Mouse (Mus musculus) embryonic fibroblast, embryonic 13.5 days (primary cell): ENCODE data around the gene Pacs2. TPM values are rescaled to one million over a fixed set of nuclear protein-coding genes. Genes with fewer than 3 reads are reported as not detected.

Experiments used
- H3K27ac ChIP-seq: 2 replicates; pipeline ENCODE4 v1.5.1; 2012; ENCODE audit warnings: low read length, control low read depth, inconsistent platforms; ENCODE audit not compliant: insufficient read depth
- H3K4me1 ChIP-seq: 2 replicates; pipeline ENCODE4 v1.6.1; 2011; ENCODE audit warnings: low read length; ENCODE audit not compliant: control insufficient read depth, insufficient read depth
- H3K4me3 ChIP-seq: 2 replicates; pipeline ENCODE4 v1.5.1; 2011; ENCODE audit warnings: mild to moderate bottlenecking, control low read depth, low read length; ENCODE audit not compliant: insufficient read depth
- CTCF ChIP-seq: IDR thresholded peaks from 2 replicates; pipeline ENCODE4 v1.5.1; 2011; ENCODE audit warnings: mild to moderate bottlenecking, control low read depth, low read length, moderate library complexity, borderline replicate concordance; ENCODE audit not compliant: insufficient read depth
- POLR2A ChIP-seq: IDR thresholded peaks from 2 replicates; pipeline ENCODE4 v1.6.1; 2011; ENCODE audit warnings: low read depth, mild to moderate bottlenecking, control low read depth, low read length, moderate library complexity
- polyA plus RNA-seq: library from polyadenylated mRNA; stranded (reverse); fragments of >200 nt; gene quantifications from 2 replicates; pipeline ENCODE4 v1.2.4, GENCODE M21; 2011; ENCODE audit warnings: low read depth; ENCODE audit not compliant: missing spikeins, insufficient read length

The Pacs2 gene
- polyA plus RNA-seq, 1 experiment = 44.5 TPM

DNA sequence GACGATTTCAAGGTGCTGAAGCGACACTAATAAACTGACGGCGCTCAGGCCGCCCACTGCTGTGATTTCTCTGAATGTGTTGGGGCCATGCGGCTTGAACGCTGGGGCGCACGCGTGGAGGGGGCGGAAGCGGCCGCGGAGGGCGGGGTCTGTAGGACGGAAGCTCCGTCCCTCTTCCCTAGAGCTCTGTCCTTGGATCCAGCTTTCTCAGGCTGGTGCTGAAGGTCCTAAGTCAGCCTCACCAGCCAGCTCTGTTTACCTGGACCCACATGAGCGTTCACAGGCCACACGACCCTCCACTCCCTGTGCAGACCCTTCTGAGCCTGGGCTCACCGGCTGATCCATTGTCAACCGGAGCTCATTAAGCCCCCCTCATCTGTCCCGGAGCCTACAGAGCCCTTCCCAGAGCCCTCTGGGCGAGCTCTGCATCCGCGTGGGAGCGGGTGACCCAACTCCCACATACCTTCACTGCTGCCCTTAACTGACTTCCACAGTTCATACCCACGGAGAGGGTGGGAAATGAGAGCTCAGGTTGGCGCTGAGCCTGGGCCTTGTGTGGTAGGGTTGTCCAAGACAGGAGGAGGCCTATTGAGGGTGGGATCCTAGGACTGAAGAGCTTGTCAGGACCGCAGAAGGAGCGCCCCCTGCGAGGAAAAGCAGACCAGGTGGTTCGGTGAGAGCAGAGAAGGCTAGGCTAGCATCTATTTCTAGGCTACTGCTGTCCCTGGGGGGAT lies 60.2 kb downstream of the Pacs2 start, which contains the start of gene Tex22:
Gene Tex22, plus strand, starts transcription at position 174 of the 734 bp plus-strand sequence.
- TF ChIP-seq POLR2A (peak; percentile 89), CTCF (no peak)
- Histone ChIP-seq H3K27ac (peak within 1 kb of the TSS; percentile 27; the same call in 1 of the 2 replicates), H3K4me1 (no peaks in the 10 kb centered on the region), H3K4me3 (no peak within 1 kb of the TSS)

DNA sequence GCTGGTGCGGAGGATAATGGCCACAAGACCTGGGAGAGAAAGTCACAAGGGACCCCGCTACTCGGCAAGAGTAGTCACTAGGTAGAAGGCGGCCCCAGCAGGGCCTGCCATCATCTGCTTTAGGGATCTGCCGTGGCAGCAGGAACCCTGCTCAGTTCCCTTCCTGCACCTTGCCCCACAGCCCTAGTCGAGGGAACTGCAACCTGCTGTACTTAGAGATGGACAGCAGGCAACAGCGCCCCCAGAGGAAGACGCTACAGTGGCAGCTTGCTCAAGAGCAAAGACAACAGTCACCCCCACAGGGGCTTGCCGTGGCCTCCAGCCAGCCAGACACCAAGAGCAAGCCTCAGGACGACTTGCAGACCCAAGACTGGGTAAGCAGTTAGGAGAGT lies 60.8 kb downstream of the Pacs2 start:
- TF ChIP-seq CTCF (peak; percentile 88; the same call in 1 of the 2 replicates), POLR2A (no peak)
- Histone ChIP-seq H3K27ac (no peak overlapping the region), H3K4me3 (no peak overlapping the region), H3K4me1 (no peaks in the 10 kb centered on the region)

GRCm38 (mm10) chr12:113075486-113075885 lies 61.2 kb downstream of the Pacs2 start:
- Histone ChIP-seq H3K27ac (no peak overlapping the region), H3K4me3 (no peak overlapping the region), H3K4me1 (no peaks in the 10 kb centered on the region)
- TF ChIP-seq CTCF = no peak
- no peak for TF ChIP-seq POLR2A

DNA sequence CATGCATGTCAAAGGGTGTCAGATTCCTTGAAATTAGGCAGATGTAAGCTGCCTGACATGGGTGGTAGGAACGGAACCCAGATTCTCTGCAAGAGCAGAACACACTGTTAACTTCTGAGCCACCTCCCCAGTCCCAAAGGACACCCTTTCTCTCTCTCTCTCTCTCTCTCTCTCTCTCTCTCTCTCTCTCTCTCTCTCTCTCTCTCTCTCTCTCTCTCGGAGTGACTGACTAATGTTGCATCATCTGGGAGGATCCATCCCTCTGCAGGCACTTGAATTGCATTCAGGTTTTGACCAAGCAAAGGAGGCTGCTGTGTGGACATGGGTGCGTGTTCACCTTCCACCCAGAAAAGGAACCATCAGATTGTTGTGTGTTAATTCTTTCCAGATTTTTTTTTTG lies 73.0 kb downstream of the Pacs2 start:
- no peak overlapping the region for H3K27ac ChIP-seq
- H3K4me3 ChIP-seq = no peak overlapping the region
- no peaks in the 10 kb centered on the region for H3K4me1 ChIP-seq
- TF ChIP-seq CTCF (no peak), POLR2A (no peak)

GRCm38 (mm10) chr12:113088026-113088425 lies 73.7 kb downstream of the Pacs2 start:
- no peak overlapping the region for H3K4me3 ChIP-seq
- H3K4me1 ChIP-seq = no peaks in the 10 kb centered on the region
- H3K27ac ChIP-seq = no peak overlapping the region
- TF ChIP-seq CTCF (no peak), POLR2A (no peak)

- H3K4me3 ChIP-seq = no peak overlapping the region
- no peak overlapping the region for H3K27ac ChIP-seq
- TF ChIP-seq POLR2A (no peak), CTCF (no peak)
- H3K4me1 ChIP-seq = no peaks in the 10 kb centered on the region
These were observed 74.8 kb downstream of the Pacs2 start for GRCm38 (mm10) chr12:113089107-113089506.

- TF ChIP-seq POLR2A = no peak
- TF ChIP-seq CTCF = no peak
- Histone ChIP-seq H3K4me1 (no peaks in the 10 kb centered on the region), H3K4me3 (no peak overlapping the region), H3K27ac (no peak overlapping the region)
These were observed 75.7 kb downstream of the Pacs2 start for GRCm38 (mm10) chr12:113090053-113090452.

DNA sequence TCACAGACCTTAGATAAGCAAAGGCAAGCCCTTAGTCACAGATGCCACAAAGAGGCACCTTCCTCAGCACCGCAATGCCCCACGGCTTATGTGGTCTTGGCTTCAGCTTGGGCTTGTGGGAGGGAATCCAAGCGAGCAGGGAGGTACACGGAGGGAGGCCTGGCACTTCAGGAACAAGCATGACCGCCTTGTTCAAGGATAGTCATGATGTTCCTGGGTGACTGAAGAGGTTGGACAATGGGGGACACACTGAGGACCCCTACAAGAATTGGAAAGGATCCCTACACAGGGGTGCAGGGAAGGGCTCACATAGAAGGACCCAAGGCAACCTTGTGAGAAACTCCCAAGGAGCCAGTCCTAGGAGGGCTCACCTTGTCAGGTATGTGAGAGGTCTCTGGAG lies 82.7 kb downstream of the Pacs2 start:
- no peak for TF ChIP-seq POLR2A
- no peak for TF ChIP-seq CTCF
- Histone ChIP-seq H3K4me1 (peaks cover 7% of the 10 kb centered on the region), H3K27ac (no peak overlapping the region), H3K4me3 (no peak overlapping the region)

DNA sequence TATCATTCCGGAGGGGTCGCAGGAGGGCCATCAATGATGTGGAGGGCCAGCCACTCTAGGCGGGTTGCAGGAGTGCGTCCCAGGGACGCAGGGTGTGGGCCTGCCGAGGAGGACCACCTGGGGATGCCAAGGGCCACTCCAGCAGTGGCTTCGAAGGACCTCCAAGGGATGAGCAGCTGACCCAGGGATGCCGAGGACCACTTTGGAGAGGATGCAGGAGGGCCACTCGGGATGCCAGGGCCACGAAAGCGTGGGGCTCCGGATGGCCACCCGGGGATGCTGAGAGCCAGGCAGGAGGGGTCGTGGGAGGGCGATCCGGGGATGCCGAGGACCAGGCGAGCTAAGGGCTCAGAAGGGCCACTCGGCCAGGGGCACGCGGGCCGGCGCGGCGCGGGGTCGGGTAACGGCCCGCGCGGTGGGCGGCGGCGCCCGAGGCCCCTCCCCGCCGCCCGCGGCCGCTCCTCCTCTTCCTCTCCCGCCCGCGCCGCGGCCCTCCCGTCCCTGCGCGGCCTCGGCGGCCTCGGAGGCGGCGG lies 83.5 kb downstream of the Pacs2 start, which contains the start of gene Mta1:
Gene Mta1, plus strand, starts transcription at position 530 of the 533 bp plus-strand sequence.
- peak within 1 kb of the TSS; percentile 98 for H3K4me3 ChIP-seq
- H3K27ac ChIP-seq = peak within 1 kb of the TSS; percentile 50
- TF ChIP-seq POLR2A = peak; percentile 78
- TF ChIP-seq CTCF = no peak
- H3K4me1 ChIP-seq = peaks cover 7% of the 10 kb centered on the region

- Histone ChIP-seq H3K4me3 (peak overlapping the region; percentile 98), H3K4me1 (peaks cover 7% of the 10 kb centered on the region), H3K27ac (peak overlapping the region; percentile 42)
- TF ChIP-seq CTCF = no peak
- no peak for TF ChIP-seq POLR2A
These were observed 84.3 kb downstream of the Pacs2 start for GRCm38 (mm10) chr12:113098530-113099151.
